Mouse (Mus musculus) bone marrow macrophage, adult 2 months (primary cell): ENCODE results near the gene Neurog2. TPM values are rescaled to one million over a fixed set of nuclear protein-coding genes. Genes with fewer than 3 reads are reported as not detected.

Experiments
- H3K27ac ChIP-seq: 2 replicates; pipeline ENCODE4 v1.5.1; 2012; ENCODE audit warnings: low read depth, low read length; ENCODE audit not compliant: insufficient read depth
- H3K4me1 ChIP-seq: 2 replicates; pipeline ENCODE4 v1.6.1; 2012; ENCODE audit warnings: low read length; ENCODE audit not compliant: control insufficient read depth, insufficient read depth
- H3K4me3 ChIP-seq: 2 replicates; pipeline ENCODE4 v1.5.1; 2012; ENCODE audit warnings: mild to moderate bottlenecking, low read length, moderate library complexity; ENCODE audit not compliant: insufficient read depth
- CTCF ChIP-seq: IDR thresholded peaks from 2 replicates; pipeline ENCODE4 v1.5.1; 2012; ENCODE audit warnings: low read depth, mild to moderate bottlenecking, low read length, moderate library complexity
- POLR2A ChIP-seq: IDR thresholded peaks from 2 replicates; pipeline ENCODE4 v1.6.1; 2012; ENCODE audit warnings: mild to moderate bottlenecking, low read depth, low read length, borderline replicate concordance
- polyA plus RNA-seq: library from polyadenylated mRNA; stranded (reverse); fragments of >200 nt; gene quantifications from 2 replicates; pipeline ENCODE4 v1.2.4, GENCODE M21; 2012; ENCODE audit not compliant: missing spikeins, insufficient read depth, insufficient read length

Gene Neurog2
- not detected in 2 replicates for polyA plus RNA-seq

GRCm38 (mm10) chr3:127633080-127634032 is at the start of gene Neurog2:
Gene Neurog2 (plus strand): TSS chr3:127633135.
- Histone ChIP-seq H3K4me1 (0 out of 2 replicates have a peak, but pooled peaks cover 5% of the 10 kb centered on the region), H3K27ac (no peak within 1 kb of the TSS), H3K4me3 (peak within 1 kb of the TSS; percentile 58)
- TF ChIP-seq POLR2A (no peak), CTCF (no peak)

GRCm38 (mm10) chr3:127597136-127597535 is 35.8 kb upstream of the Neurog2 start:
- H3K27ac ChIP-seq: no peak overlapping the region
- TF ChIP-seq CTCF: no peak
- TF ChIP-seq POLR2A: no peak
- no peaks in the 10 kb centered on the region for H3K4me1 ChIP-seq
- H3K4me3 ChIP-seq: no peak overlapping the region

- no peak overlapping the region for H3K27ac ChIP-seq
- no peak for TF ChIP-seq POLR2A
- no peak for TF ChIP-seq CTCF
- no peaks in the 10 kb centered on the region for H3K4me1 ChIP-seq
These were observed 24.8 kb upstream of the Neurog2 start for GRCm38 (mm10) chr3:127608109-127608508.

GRCm38 (mm10) chr3:127625296-127625695 is 7.6 kb upstream of the Neurog2 start:
- Histone ChIP-seq H3K4me1 (0 out of 2 replicates have a peak, but pooled peaks cover 2% of the 10 kb centered on the region), H3K27ac (no peak overlapping the region), H3K4me3 (peak overlapping the region; percentile 40)
- TF ChIP-seq CTCF (peak; percentile 68), POLR2A (no peak)

More at GRCm38 (mm10) chr3:127608109-127608508, 24.8 kb upstream of the Neurog2 start:
- no peak overlapping the region for H3K4me3 ChIP-seq

- 0 out of 2 replicates have a peak, but pooled peaks cover 2% of the 10 kb centered on the region for H3K4me1 ChIP-seq
- TF ChIP-seq POLR2A: no peak
- no peak for TF ChIP-seq CTCF
- no peak overlapping the region for H3K27ac ChIP-seq
- H3K4me3 ChIP-seq: peak overlapping the region; percentile 40
These were observed 7.1 kb upstream of the Neurog2 start for GRCm38 (mm10) chr3:127625701-127626399.

GRCm38 (mm10) chr3:127626524-127626923 is 6.4 kb upstream of the Neurog2 start:
- H3K4me3 ChIP-seq: no peak overlapping the region

GRCm38 (mm10) chr3:127627151-127627955 is 5.6 kb upstream of the Neurog2 start:
- H3K4me3 ChIP-seq: no peak overlapping the region
- H3K27ac ChIP-seq: no peak overlapping the region
- H3K4me1 ChIP-seq: 0 out of 2 replicates have a peak, but pooled peaks cover 5% of the 10 kb centered on the region
- TF ChIP-seq POLR2A (no peak), CTCF (no peak)

More at GRCm38 (mm10) chr3:127626524-127626923, 6.4 kb upstream of the Neurog2 start:
- Histone ChIP-seq H3K4me1 (0 out of 2 replicates have a peak, but pooled peaks cover 5% of the 10 kb centered on the region), H3K27ac (no peak overlapping the region)
- no peak for TF ChIP-seq CTCF
- no peak for TF ChIP-seq POLR2A

GRCm38 (mm10) chr3:127627956-127628310 is 5.0 kb upstream of the Neurog2 start:
- Histone ChIP-seq H3K4me3 (no peak overlapping the region), H3K27ac (no peak overlapping the region), H3K4me1 (0 out of 2 replicates have a peak, but pooled peaks cover 5% of the 10 kb centered on the region)
- TF ChIP-seq CTCF (no peak), POLR2A (no peak)
